Mouse (Mus musculus) T-helper 1 cell (primary cell): ENCODE measurements around the gene Rnf7.

Source experiments
- in situ Hi-C: fragments of 300-600 bp; cut with MboI, MseI; formaldehyde crosslinking; loops from one replicate; pipeline ENCODE4 v1.15.1; 2025; ENCODE audit warnings: high pct_unique_total_duplicates

Rnf7 gene

DNA sequence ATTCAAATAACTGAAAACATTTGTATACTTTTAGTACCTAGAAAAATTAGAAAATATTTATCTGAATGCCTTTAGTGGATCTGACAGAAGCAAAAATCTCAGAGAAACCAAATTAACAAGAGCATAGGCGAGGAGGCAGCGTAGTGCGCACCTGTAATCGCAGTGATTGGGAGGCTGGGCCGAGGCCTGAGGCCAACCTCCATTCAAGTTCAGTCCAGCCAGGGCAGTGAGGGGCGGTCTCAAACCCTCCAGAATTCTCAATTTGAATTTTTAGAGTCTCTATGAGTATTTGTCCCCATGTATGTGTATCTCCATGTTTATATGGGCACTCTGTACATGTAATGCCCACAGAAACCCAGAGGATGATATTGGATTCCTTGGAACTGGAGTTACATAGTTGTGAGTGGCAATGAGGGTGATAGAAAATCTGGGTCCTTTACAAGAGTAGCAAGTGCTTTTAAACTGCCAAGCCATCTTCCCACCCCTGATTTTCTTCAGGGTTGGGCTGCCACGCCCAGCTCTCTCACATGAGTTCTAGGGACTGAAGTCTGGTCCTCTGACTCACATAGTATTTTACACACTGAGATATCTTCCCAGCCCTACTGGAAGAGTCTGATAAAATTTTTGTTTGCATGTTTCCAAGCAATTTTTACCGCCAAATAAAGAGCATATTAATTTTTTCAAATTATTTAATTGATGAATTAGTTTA, 8.1 kb downstream of the Rnf7 start:
- in situ Hi-C loops, result no loop called here

DNA sequence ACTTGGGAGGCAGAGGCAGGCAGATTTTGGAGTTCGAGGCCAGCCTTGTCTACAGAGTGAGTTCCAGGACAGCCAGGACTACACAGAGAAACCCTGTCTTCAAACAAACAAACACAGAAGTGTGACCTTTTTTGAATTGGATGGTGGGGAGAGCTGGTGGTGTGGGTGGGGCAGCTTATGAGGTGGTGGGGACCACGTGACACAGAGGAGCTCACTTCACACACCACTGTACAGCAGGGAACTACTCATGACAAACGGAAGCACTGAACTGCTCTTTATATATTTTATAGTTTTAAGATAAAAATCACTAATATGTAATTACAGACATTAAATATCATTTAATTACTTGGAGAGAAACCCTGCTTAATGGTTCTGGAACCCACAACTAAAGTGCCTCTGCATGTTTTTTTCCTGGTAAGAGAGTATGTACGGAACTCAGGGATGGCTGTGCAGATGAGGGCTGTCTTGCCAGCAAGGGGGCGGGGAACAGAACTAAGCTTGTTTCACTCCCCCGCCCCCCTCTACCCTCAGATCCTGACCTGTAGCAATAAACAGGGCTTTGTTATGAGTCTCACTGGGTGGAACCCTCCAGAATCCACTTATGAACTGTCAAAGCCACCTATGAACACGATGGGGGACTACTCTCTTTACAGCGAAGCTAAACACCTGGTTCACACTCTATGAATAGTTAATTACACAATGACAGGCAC, 8.8 kb downstream of the Rnf7 start:
- in situ Hi-C loops, result no loop called here

DNA sequence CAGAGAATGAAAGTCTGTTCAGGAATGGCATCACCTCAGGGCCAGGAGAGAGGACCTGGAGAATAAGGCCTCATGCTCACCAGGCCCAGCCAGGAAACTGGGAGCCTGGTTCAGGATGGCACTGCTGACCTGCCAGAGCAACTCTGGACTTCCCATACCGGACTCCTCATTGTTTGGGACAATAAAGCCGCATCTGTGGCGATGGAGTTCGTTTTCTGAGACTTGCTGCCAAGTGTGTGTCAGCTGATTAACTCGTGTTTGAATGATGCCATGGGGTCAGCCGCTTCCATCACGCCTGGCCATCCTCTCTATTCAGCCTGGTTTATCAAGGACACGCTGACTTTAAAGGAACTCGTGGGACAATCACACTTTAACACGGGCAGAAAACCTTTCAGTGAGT, 14.8 kb downstream of the Rnf7 start:
- in situ Hi-C loops, result no loop called here

DNA sequence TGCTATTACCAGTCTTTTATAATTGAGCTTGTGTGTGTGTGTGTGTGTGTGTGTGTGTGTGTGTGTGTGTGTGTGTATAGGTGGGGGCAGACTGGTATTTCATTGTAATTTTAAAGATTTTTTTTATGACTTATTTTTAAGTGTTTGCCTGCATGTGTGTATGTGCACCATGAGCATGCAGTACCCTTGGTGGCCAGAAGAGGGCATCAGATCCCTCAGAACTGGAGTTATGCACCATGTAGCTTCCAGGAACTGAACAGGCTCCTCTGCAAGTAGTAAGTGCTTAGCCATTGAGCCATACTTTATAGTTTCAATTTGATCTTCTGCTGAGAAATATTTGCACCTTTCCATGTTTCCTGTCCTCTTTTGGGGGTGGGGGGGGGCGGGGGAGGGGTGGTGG, 16.9 kb downstream of the Rnf7 start:
- in situ Hi-C loops, result no loop called here

DNA sequence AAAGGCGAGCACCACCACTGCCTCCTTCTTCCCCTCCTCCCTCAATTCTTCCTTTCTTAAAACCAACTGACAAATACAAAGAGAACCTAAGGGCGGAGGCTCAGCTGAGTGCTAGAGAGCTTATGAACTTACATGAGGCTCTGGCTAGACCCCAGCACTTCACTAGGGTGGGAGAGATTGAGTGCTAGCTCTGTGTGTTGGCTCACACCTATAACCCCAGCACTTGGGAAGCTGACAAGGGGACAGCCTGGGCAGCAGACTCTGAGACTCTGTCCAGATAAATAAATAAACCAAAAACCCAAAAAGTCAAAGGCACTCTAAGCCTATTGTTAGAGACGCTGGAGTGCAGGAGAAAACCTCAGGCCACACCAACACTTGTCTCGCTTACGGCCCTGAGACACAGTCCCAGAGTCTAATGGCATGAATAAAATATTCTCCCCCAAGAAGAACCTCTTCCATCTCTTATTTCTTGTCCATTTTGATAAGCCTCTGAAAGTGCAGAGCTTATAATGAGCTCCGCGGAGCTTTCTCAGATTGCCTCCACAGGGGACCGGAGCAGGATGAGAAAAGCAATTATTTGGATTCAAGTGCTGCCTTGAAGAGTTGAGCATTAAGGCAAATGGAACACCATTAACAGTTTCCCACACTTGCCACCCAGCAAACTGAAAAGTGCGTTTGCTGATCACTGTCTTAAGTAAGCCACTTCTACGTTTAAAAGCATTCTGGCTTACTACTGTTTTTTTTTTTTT, 18.2 kb downstream of the Rnf7 start:
- in situ Hi-C loops, result no loop called here

DNA sequence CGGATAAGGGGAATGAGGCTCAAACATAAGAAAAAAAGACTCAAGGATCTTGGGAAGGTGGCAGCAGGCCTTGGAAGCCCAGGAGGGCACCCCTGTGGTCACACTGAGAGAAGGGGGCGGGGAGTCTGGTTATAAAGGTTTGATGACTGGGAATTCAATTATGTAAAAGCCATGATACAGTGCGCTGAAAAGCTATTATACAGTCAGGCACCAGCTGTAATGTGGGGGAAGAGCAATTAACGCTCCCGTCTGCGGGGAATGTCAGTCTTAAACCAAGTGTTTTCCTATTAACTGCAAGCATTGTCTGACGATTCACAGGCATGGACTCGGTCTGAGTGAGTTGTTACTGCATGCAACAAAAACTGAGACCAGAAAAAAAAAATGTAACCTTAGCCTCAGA, 22.9 kb downstream of the Rnf7 start:
- in situ Hi-C loops, result no loop called here

DNA sequence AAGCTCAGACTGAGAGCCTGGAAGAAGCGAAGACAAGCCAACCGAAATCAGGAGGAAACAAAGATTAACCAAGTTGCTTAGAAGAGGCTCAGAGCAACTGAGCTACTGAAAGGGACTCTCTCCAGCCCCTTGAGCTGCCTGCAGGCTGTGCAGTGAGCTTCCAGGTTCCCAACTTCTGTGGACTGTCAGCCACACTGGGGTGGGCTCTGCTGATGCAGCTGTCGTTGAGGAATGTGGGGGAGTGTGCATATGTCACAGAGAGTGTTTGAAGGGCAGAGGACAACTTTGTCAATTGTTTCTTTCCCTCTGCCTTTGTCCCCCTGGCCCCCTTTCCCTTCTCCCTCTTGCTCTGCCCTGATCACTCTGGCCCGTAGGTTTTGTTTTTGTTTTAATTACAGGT, 25.5 kb downstream of the Rnf7 start:
- in situ Hi-C loops, result no loop called here

DNA sequence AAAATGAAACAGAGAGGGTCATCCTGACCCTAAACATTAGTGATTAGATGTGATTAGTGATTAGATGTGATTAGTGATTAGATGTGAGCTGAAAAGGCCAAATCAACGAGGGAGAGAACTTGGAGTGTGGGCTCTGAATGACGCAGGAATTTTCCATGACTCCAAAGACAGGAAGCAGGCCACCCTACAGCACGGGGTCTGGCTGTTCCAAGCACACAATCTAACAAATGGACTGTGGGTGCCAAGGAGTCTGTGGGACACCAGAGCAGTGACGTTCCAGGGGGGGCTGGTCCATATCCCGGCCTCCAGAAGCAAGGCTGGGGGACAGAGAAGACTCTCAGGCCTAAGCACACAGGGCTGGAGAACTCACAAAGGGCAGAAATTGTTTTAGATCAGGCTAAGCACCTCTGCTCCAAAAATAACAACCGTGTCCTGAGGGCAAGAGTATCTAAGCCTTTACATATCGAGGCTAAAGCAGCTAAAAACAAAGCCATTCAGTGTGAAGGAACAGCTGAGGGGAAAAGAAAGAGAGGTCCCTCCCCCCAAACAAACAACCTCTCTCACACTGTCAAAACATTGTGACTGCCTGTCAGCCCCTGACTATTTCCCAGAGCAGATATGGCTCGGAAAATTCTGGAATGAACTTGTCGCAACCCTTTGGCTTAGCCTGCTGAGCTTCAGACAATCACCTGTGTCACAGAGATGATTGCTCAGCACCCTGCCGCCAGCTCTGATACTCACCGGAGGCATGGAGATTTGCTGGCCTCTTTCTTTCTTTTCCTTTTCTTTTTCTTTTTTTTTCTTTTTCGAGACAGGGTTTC, 27.4 kb downstream of the Rnf7 start:
- in situ Hi-C loops, result no loop called here

DNA sequence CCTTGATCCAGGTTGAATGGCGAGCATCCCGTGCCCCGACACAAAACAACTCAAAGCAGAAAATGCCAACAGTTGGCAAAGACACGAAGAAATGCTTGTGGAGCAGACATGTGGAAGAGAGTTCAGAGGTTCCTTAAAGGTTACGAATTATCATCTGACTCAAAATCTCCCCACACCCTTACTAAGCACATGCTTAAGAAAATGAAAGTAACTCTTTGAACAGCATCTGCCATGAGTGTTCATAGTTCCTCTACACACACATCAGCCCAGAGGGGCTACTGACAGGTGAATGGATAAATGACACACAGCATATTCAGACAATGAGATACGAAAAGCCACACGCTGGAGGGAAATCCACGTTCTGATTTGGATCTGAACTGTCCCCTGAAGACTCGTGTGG, 29.0 kb downstream of the Rnf7 start:
- in situ Hi-C loops, result no loop called here

DNA sequence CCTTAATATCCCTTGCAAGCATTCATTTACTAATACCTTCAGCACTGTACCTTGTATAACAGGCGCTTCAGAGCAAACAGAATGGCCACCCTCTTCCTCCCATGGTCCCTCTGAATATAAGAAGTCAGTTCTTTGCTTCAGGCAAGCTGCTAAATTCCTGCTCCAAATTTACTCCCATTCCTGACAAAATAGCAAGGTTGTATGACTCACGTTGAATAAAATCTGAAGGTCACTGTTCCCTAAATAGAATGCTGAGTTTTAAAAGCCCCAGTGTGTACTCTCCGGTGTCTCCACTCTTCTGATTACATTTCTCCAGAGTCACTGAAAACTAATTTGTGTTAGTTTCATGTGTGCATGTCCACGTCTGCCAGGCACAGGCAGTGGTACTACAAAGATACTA, 33.1 kb downstream of the Rnf7 start:
- in situ Hi-C loops, result no loop called here

DNA sequence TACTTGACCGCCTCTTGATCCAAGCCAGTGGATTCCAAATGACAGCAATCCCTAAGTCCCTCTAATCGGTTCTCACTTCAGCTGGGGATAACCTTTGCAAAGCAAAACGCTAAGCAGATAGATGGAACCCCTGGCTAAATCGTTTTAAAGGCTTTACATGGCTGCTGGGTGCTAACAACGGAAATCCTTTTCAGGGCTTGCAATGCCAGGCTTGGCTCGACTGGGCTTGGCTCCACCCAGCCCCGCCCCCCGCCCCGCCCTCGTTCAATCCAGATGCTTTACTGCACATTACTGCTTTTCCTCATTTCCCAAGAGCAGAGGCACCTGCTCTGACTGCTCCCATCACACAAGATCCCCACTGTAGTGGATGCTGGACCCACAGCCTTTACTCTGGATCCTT, 36.4 kb downstream of the Rnf7 start:
- in situ Hi-C loops, result no loop called here

DNA sequence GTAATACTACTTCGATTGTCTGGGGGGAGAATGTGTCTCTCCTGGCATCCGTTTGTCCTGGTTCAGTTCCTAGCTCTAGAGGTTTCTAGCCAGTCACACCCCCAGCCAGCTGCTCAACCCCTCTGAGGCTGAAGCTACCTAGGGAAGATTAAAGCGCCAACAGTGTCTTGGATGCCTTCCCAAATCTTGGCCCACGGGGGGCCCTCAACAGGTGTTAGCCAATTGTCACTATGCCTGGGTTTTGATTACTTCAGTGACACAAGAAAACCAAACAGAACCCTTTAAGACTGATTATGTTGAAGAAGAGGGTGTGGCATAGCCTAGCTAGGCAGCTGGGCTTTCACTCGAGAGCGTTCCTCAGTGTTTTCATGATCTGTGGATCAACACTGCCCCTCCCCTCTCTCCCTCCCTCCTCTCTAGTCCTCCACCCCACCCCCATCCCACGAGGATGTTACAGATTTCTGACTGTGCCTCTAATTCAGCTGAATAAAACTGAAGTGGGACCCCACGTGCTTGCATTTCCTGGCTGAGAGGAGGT, 40.1 kb downstream of the Rnf7 start:
- in situ Hi-C loops, result no loop called here

DNA sequence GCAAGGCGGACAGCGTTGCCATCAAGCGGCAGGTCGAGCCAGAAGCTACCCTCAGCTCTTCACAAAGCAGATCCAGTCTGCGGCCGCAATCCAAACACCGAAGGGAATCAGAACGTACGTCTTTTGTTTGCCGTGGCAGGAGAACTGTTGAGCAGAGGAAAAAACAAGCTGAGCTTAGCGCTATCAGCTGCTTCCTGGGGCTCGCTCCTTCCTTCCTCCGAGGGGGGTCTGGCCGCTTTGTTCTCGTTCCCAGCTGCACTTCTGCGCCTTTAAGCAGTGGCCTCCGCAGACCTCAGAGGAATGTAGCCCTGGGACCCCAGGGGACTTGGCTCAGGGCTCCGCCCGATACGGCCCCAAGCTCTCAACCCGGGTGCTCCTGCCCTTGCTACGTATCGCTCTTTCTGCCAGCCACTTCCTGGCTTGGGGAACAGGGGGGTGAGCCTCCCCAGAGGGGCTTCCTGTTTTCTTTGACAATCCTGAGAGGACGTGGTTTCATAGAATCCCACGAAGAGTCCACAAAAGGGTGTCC, 40.6 kb downstream of the Rnf7 start:
- in situ Hi-C loops, result no loop called here

DNA sequence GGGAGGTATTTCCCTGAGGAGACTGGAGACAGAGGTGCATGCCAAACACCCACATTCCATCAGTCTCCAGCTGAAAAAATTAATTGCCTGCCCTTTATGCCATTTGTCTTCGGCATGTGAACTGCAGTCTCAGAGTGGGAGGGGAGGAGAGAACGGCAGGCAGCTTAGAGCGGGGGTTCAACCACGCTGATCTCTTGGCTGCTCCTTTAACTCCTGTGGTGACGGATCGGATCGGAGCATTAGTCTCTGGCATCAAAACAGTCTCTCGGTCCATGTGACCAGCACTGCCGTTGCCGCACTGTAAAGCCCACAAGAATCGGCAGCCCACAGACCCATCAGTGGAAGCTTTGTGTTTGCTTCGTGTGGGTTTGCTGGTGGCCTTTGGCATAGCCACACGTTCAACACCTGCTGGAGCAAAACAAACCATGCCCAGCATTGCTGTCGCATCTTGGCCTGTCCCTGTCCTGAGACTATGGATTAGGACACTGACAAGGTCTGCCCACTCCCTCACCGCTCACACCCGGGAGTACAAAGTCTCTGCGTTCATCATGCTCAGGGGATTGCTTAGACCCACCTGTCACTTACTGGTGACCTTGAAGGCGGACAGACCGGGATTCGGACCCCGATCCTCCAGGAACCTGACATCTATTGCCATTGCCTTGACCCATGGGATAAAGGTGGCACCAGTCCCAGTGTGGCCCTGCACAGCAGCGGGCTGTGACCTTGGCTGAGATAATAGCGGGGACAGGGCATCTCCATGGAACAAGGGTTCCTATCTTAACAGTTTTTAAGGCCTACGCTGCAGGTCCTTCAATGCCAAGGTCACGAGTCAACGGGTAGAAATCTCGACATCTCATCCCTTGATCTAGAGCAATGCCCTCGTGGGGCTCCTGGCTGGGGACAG, 41.3 kb downstream of the Rnf7 start:
- in situ Hi-C loops, result no loop called here

DNA sequence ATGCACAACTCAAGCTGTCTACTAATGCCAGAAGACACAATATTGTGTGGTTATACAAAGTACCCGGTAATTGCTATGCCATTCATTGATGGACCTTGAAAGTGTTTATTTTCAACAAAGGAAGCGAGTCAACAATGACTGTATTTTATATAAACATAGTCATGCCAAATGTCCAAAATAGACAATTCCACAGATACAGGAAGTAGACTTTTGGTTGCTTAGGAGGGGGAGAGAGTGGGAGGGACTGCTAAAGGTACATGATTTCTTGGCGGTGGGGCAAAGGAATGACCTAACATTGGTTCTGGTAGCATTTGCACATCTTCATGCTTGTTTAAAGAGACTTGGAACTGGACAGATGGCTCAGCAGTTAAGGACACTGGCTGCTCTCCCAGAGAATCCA, 45.9 kb downstream of the Rnf7 start:
- in situ Hi-C loops, result no loop called here

DNA sequence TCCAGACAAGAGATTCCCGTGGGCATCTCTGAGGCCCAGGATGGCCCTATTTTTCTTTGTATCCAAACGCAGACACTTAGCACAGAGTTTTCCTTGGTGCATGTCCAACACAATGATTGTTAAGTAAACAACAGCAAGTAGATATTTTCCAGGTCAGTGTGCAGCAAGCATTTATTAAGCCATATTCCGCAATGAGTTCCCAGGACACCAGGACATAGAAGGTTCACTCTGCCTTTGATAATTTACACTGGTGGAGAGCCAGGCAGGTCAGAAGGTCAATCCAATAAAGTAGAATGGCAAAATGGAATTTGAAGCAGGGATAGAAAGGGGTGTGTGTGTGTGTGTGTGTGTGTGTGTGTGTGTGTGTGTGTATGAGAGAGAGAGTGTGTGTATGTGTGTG, 47.4 kb downstream of the Rnf7 start:
- in situ Hi-C loops, result no loop called here

DNA sequence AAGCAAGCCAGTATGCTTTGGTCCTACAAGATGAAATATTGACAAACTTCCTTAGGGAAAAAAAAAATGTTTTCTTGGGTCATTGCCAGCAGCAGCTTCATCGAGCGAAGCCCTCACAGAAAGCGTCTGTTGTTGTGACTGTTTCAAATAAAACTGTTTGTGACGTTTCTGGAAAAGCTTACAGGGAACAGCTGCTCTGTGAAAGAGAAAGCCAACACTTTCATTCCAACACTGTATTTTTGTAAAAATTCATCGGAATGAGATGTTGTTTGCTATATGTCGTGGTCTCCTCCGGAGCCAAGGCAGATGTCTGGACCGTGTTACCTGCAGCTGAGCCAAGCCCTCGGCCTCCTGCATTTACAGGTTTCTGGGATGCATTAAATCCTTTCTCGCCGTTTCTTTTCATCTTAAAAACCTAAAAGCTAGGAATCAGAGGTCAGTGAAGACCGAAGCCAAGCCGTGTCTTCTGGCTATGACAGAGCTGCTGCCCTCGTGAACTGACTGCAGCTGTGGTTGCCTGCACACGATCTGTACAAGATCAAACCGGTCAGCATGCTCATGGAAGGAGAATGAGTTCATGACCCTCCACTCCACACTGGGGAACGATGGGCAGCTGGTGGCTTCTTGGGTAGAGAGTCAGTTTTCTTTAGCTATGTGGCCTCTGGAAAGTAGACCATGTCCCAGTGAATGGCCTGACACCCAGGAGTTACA, 50.0 kb downstream of the Rnf7 start:
- in situ Hi-C loops, result no loop called here

DNA sequence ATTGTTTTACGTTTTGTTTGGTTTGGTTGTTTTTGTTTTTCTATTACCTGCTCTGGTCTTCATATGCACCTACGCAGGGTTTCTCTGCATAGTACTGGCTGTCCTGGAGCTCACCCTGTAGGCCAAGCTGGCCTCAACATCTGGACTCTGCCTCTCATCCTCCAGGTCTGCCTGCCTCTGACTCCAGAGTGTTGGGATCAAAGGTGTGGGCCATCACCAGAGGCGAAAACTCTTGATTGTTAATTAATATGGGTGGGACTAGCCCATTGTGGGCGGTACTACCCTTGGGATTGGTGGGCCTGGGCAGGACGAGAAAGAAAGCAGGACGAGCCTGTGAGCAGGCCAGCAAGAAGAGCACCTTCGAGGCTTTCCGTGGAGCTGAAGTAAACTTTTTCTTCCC, 54.4 kb downstream of the Rnf7 start:
- in situ Hi-C loops, result no loop called here
